Mouse (Mus musculus): ENCODE measurements around the gene Smim26. TPM values are rescaled to one million over a fixed set of nuclear protein-coding genes. Genes with fewer than 3 reads are reported as not detected.

The Smim26 gene
- polyA plus RNA-seq (2017; shearing (Covaris generic)), result 26.8 TPM

GRCm38 (mm10) chr2:144593951-144594651 is at the start of gene Smim26:
TSS of gene Smim26 (plus strand) at chr2:144594054.

GRCm38 (mm10) chr2:144550529-144550928 is 43.3 kb upstream of the Smim26 start, which contains the start of gene Rbbp9:
TSS of gene Rbbp9 (minus strand) at chr2:144550869.

GRCm38 (mm10) chr2:144555820-144556552 is 37.9 kb upstream of the Smim26 start, which contains the start of gene Sec23b:
TSS of gene Sec23b (plus strand) at chr2:144556229.

GRCm38 (mm10) chr2:144599831-144600687 is 6.2 kb downstream of the Smim26 start, which contains the start of gene Dtd1:
TSS of gene Dtd1 (plus strand) at chr2:144599897.

Other genes starting within 250 kb of the Smim26 start
- gene Kat14, start 225.1 kb upstream of the Smim26 start, polyA plus RNA-seq (2017; shearing (Covaris generic)), result 19.6 TPM
- gene Pet117, start 225.1 kb upstream of the Smim26 start, polyA plus RNA-seq (2017; shearing (Covaris generic)), result 4.1 TPM
- gene Dzank1, start 66.6 kb upstream of the Smim26 start, polyA plus RNA-seq (2017; shearing (Covaris generic)), result 0.49 TPM
- gene Polr3f, start 66.3 kb upstream of the Smim26 start, polyA plus RNA-seq (2017; shearing (Covaris generic)), result 42.2 TPM
- 14.5 TPM for gene Rbbp9, start 43.2 kb upstream of the Smim26 start, polyA plus RNA-seq (2017; shearing (Covaris generic))
- 114 TPM for gene Sec23b, start 37.8 kb upstream of the Smim26 start, polyA plus RNA-seq (2017; shearing (Covaris generic))
- 78.5 TPM for gene Dtd1, start 5.8 kb downstream of the Smim26 start, polyA plus RNA-seq (2017; shearing (Covaris generic))
- gene Scp2d1, start 229.6 kb downstream of the Smim26 start, polyA plus RNA-seq (2017; shearing (Covaris generic)), result not detected

Measured in inflammation-experienced regulatory T-cells, adult 16 weeks (primary cell).